Mouse (Mus musculus): ENCODE measurements around the gene Ccnd2. TPM values are rescaled to one million over a fixed set of nuclear protein-coding genes. Genes with fewer than 3 reads are reported as not detected.

Gene Ccnd2
- polyA plus RNA-seq, 1 experiment: 2.8 TPM

DNA sequence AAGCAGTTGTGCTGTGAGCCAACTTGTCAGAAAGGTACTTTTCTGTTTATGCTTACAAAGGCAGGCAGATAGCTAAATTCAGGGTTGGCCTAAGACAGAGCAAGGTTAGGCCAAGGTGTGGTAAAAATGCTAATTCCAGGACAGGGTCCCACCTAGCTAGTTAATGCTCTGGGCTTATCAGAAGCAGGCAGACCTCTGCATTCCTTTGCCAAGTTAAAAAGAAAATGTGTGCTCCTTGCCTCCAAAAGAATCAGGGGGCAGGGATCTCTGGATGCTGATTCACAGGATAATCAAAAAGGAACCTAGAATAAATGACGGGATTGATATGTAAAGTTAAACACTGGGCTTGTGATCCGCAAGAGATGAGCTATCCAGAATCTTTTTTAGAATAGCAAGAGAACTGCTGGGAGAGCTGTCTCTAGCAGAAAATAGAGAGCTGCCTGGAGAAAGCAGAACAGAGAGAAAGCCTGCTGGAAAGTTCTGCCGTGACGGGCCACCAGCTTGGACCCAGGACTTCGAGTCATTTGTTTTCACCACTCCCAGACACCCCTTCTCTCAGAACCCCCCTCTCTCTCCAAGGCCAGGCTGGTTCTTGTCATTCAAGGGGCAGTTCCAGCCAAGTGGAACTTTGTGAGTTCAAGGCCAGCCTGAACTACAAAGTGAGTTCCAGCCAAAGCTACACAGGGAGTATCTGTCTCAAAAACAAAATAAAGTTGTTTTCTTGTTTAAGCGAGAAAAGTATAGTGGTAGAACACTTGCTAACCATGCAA lies 48.3 kb downstream of the Ccnd2 start:
- H3K27me3 ChIP-seq (ENCODE audit: control insufficient read depth, insufficient read depth, insufficient read length): no peaks in the 10 kb centered on the region
- no peak for TF ChIP-seq MYOG (IDR thresholded peaks at IDR 0.05; ENCODE audit: control insufficient read depth, extremely low read depth, insufficient read length)
- TF ChIP-seq MAX (IDR thresholded peaks at IDR 0.05): no peak
- no peak for TF ChIP-seq CEBPB (IDR thresholded peaks at IDR 0.05; ENCODE audit: low read depth)
- TF ChIP-seq USF1 (IDR thresholded peaks at IDR 0.05; ENCODE audit: low read depth): no peak
- no peak for TF ChIP-seq FOSL1 (IDR thresholded peaks at IDR 0.05; ENCODE audit: insufficient read depth, low read length, poor library complexity, severe bottlenecking)
- no peak for TF ChIP-seq MYOD1 (IDR thresholded peaks at IDR 0.05; ENCODE audit: control insufficient read depth, insufficient read length, low read depth)
- no peak for TF ChIP-seq CTCF (IDR thresholded peaks at IDR 0.05; ENCODE audit: control insufficient read depth, insufficient read depth, insufficient read length)
- H3ac ChIP-seq (ENCODE audit: control insufficient read depth, insufficient read length, low read depth): no peak overlapping the region
- no peaks in the 10 kb centered on the region for H3K36me3 ChIP-seq (ENCODE audit: control insufficient read depth, insufficient read depth)
- H3K79me3 ChIP-seq (ENCODE audit: low read depth): peaks cover 13% of the 10 kb centered on the region
- H3K4me3 ChIP-seq (ENCODE audit: insufficient read depth, poor library complexity, severe bottlenecking): no peak overlapping the region
- peaks cover 56% of the 10 kb centered on the region for H3K79me2 ChIP-seq (ENCODE audit: control insufficient read depth, insufficient read depth)

DNA sequence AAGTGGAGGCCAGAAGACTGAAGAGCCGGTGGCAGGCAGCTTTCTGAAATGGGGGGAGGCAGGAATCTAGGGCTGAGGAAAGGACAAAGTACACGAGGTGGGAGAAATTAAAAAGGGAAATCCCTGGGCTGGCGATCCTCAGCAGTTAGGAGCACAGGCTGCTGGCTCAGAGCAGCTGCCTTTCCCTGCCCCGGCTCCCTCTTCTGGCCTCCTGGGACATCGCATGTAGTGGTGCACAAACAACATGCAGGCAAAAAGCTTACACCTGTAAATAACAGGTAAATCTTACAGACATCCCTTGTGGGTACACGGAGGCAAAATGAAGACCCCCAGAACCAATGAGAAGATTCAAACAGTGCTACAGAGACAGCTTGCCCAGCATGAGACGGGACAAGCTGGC lies 57.4 kb downstream of the Ccnd2 start:
- no peaks in the 10 kb centered on the region for H3K27me3 ChIP-seq (ENCODE audit: control insufficient read depth, insufficient read depth, insufficient read length)
- no peak overlapping the region for H3K4me3 ChIP-seq (ENCODE audit: insufficient read depth, poor library complexity, severe bottlenecking)
- H3ac ChIP-seq (ENCODE audit: control insufficient read depth, insufficient read length, low read depth): no peak overlapping the region
- no peaks in the 10 kb centered on the region for H3K79me3 ChIP-seq (ENCODE audit: low read depth)
- TF ChIP-seq MAX (IDR thresholded peaks at IDR 0.05): no peak
- no peak for TF ChIP-seq MYOD1 (IDR thresholded peaks at IDR 0.05; ENCODE audit: control insufficient read depth, insufficient read length, low read depth)
- peaks cover 21% of the 10 kb centered on the region for H3K36me3 ChIP-seq (ENCODE audit: control insufficient read depth, insufficient read depth)
- no peaks in the 10 kb centered on the region for H3K79me2 ChIP-seq (ENCODE audit: control insufficient read depth, insufficient read depth)

DNA sequence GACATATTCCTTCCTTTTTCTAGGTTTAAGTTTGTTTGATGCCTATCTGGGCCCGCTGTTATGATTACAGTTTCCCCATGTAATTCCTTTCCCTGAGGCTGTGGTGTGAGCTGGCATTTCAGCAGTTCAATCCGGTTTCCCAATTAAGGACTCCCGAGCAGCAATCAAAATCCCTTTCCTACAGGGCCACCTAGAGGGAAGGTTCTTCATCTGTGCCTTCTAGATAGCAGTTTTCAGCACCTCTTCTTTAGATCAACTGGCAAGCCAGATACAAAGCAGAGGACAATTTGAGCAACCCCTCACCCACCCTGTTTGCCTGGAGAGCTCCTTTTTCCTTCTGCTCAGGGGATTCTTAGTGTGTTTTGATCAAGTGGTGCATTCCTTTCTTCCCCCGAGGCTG lies 65.3 kb downstream of the Ccnd2 start:
- Histone ChIP-seq H3K4me3 (ENCODE audit: insufficient read depth, poor library complexity, severe bottlenecking) (no peak overlapping the region), H3K79me3 (ENCODE audit: low read depth) (no peaks in the 10 kb centered on the region), H3ac (ENCODE audit: control insufficient read depth, insufficient read length, low read depth) (no peak overlapping the region), H3K36me3 (ENCODE audit: control insufficient read depth, insufficient read depth) (peaks cover 15% of the 10 kb centered on the region), H3K27me3 (ENCODE audit: control insufficient read depth, insufficient read depth, insufficient read length) (no peaks in the 10 kb centered on the region), H3K79me2 (ENCODE audit: control insufficient read depth, insufficient read depth) (no peaks in the 10 kb centered on the region)
- TF ChIP-seq FOSL1 (IDR thresholded peaks at IDR 0.05; ENCODE audit: insufficient read depth, low read length, poor library complexity, severe bottlenecking) (no peak), MAX (IDR thresholded peaks at IDR 0.05) (no peak), MYOG (IDR thresholded peaks at IDR 0.05; ENCODE audit: control insufficient read depth, extremely low read depth, insufficient read length) (no peak), CEBPB (IDR thresholded peaks at IDR 0.05; ENCODE audit: low read depth) (no peak), USF1 (IDR thresholded peaks at IDR 0.05; ENCODE audit: low read depth) (no peak), CTCF (IDR thresholded peaks at IDR 0.05; ENCODE audit: control insufficient read depth, insufficient read depth, insufficient read length) (no peak)

DNA sequence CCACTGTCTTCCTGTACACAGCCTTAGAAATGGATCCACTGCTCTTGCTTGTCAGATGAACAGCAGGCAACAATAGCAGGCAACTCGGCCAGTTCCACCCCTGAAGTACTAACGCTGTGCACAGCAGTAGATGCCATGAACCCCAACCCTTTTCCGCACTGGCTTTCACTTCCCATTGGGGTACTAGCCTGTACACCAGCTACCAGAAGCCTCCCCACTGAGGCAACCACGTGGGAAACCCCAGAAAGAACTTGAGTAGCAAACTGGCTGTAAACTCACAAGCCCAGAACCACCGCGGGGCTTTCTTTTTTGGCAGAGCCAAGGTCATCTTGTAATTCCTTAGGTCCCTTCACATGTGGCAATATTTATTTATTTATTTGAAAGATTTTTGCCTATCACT lies 70.2 kb downstream of the Ccnd2 start:
- H3ac ChIP-seq (ENCODE audit: control insufficient read depth, insufficient read length, low read depth): no peak overlapping the region
- peaks cover 15% of the 10 kb centered on the region for H3K27me3 ChIP-seq (ENCODE audit: control insufficient read depth, insufficient read depth, insufficient read length)
- H3K79me3 ChIP-seq (ENCODE audit: low read depth): no peaks in the 10 kb centered on the region
- no peak overlapping the region for H3K4me3 ChIP-seq (ENCODE audit: insufficient read depth, poor library complexity, severe bottlenecking)
- no peaks in the 10 kb centered on the region for H3K79me2 ChIP-seq (ENCODE audit: control insufficient read depth, insufficient read depth)
- no peaks in the 10 kb centered on the region for H3K36me3 ChIP-seq (ENCODE audit: control insufficient read depth, insufficient read depth)
- TF ChIP-seq MAX (IDR thresholded peaks at IDR 0.05): no peak
- TF ChIP-seq CTCF (IDR thresholded peaks at IDR 0.05; ENCODE audit: control insufficient read depth, insufficient read depth, insufficient read length): no peak
- TF ChIP-seq CEBPB (IDR thresholded peaks at IDR 0.05; ENCODE audit: low read depth): no peak
- no peak for TF ChIP-seq FOSL1 (IDR thresholded peaks at IDR 0.05; ENCODE audit: insufficient read depth, low read length, poor library complexity, severe bottlenecking)
- TF ChIP-seq MYOG (IDR thresholded peaks at IDR 0.05; ENCODE audit: control insufficient read depth, extremely low read depth, insufficient read length): no peak
- TF ChIP-seq MYOD1 (IDR thresholded peaks at IDR 0.05; ENCODE audit: control insufficient read depth, insufficient read length, low read depth): no peak
- no peak for TF ChIP-seq USF1 (IDR thresholded peaks at IDR 0.05; ENCODE audit: low read depth)

DNA sequence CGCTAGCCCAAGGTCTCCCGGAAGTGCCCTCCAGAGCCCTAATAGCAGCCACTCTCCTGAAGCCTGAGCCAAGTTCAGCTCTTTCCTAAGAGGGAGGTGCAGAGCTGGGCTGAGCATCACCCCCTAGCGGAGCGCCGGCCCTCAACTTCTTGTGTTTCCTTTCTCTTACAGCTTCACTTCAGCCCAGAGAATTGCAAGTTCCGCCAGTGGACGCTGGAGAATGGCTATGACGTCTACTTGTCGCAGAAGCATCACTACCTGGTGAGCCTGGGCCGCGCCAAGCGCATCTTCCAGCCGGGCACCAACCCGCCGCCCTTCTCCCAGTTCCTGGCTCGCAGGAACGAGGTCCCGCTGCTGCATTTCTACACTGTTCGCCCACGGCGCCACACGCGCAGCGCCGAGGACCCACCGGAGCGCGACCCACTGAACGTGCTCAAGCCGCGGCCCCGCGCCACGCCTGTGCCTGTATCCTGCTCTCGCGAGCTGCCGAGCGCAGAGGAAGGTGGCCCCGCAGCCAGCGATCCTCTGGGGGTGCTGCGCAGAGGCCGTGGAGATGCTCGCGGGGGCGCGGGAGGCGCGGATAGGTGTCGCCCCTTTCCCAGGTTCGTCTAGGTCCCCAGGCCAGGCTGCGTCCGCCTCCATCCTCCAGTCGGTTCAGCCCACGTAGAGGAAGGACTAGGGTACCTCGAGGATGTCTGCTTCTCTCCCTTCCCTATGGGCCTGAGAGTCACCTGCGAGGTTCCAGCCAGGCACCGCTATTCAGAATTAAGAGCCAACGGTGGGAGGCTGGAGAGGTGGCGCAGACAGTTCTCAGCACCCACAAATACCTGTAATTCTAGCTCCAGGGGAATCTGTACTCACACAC lies 71.9 kb downstream of the Ccnd2 start:
- H3K79me3 ChIP-seq (ENCODE audit: low read depth): no peaks in the 10 kb centered on the region
- H3K36me3 ChIP-seq (ENCODE audit: control insufficient read depth, insufficient read depth): no peaks in the 10 kb centered on the region
- H3K27me3 ChIP-seq (ENCODE audit: control insufficient read depth, insufficient read depth, insufficient read length): peaks cover 18% of the 10 kb centered on the region
- TF ChIP-seq USF1 (IDR thresholded peaks at IDR 0.05; ENCODE audit: low read depth): no peak
- no peak for TF ChIP-seq MAX (IDR thresholded peaks at IDR 0.05)
- TF ChIP-seq FOSL1 (IDR thresholded peaks at IDR 0.05; ENCODE audit: insufficient read depth, low read length, poor library complexity, severe bottlenecking): no peak
- no peak for TF ChIP-seq CTCF (IDR thresholded peaks at IDR 0.05; ENCODE audit: control insufficient read depth, insufficient read depth, insufficient read length)
- no peak for TF ChIP-seq CEBPB (IDR thresholded peaks at IDR 0.05; ENCODE audit: low read depth)
- no peak for TF ChIP-seq MYOG (IDR thresholded peaks at IDR 0.05; ENCODE audit: control insufficient read depth, extremely low read depth, insufficient read length)
- TF ChIP-seq MYOD1 (IDR thresholded peaks at IDR 0.05; ENCODE audit: control insufficient read depth, insufficient read length, low read depth): no peak
- H3K79me2 ChIP-seq (ENCODE audit: control insufficient read depth, insufficient read depth): no peaks in the 10 kb centered on the region
- H3K4me3 ChIP-seq (ENCODE audit: insufficient read depth, poor library complexity, severe bottlenecking): no peak overlapping the region
- H3ac ChIP-seq (ENCODE audit: control insufficient read depth, insufficient read length, low read depth): peak overlapping the region; percentile 14

Other genes starting within 250 kb of the Ccnd2 start
- gene Dyrk4, start 230.4 kb downstream of the Ccnd2 start, polyA plus RNA-seq (2012; fragmentation: generic; extraction: Trizol): 0.09 TPM
- 10.5 TPM for gene Rad51ap1, start 212.6 kb downstream of the Ccnd2 start, polyA plus RNA-seq (2012; fragmentation: generic; extraction: Trizol)
- gene D6Wsu163e, start 212.2 kb downstream of the Ccnd2 start, polyA plus RNA-seq (2012; fragmentation: generic; extraction: Trizol): 12.2 TPM
- gene Fgf6, start 136.6 kb downstream of the Ccnd2 start, polyA plus RNA-seq (2012; fragmentation: generic; extraction: Trizol): not detected
- gene Fgf23, start 79.3 kb downstream of the Ccnd2 start, polyA plus RNA-seq (2012; fragmentation: generic; extraction: Trizol): not detected
- 8.1 TPM for gene Tigar, start 42.6 kb downstream of the Ccnd2 start, polyA plus RNA-seq (2012; fragmentation: generic; extraction: Trizol)

Data from C2C12 (cell line).